8 mouse cellular contexts compared by ENCODE assay signal in genomic region chr1:78488427-78488751, GRCm38 (mm10). TPM values are rescaled to one million over a fixed set of nuclear protein-coding genes. Genes with fewer than 3 reads are reported as not detected.
DNase-seq lines count a peak whose midpoint lies in the region; ATAC-seq and TF ChIP-seq lines count a peak whose summit lies in the region.

No protein-coding gene starts in this region.

- TF ChIP-seq CTCF in ES-Bruce4 (IDR thresholded peaks at IDR 0.05; ENCODE audit: low read depth, low read length): no peak
- no peak for TF ChIP-seq CTCF in heart, postnatal 0 days (IDR thresholded peaks at IDR 0.05; ENCODE audit: low read depth)

- no peak for DNase-seq in heart, embryonic 10.5 days (ENCODE audit: low spot score)
- no peak for DNase-seq in heart, adult 9 months (ENCODE audit: low spot score in 2 of 2)
- DNase-seq in heart, postnatal 0 days (ENCODE audit: low spot score): no peak
- no peak for DNase-seq in urinary bladder, postnatal 25 days (ENCODE audit: low spot score)
- no peak for DNase-seq in yolk sac, embryonic 10.5 days (ENCODE audit: low spot score)
- DNase-seq in frontal cortex, postnatal 14 days (ENCODE audit: low spot score in 2 of 2): no peak

- no peaks in the 10 kb centered on the region for H3K9me3 ChIP-seq in heart, embryonic 10.5 days
- no peaks in the 10 kb centered on the region for H3K9me3 ChIP-seq in ES-Bruce4 (replicated peaks; ENCODE audit: control insufficient read depth, insufficient read depth, low read length, poor library complexity, severe bottlenecking)
- H3K9me3 ChIP-seq in heart, postnatal 0 days (replicated peaks; ENCODE audit: control insufficient read depth, low read length): no peaks in the 10 kb centered on the region

- H3K4me2 ChIP-seq in heart, postnatal 0 days (ENCODE audit: low read depth, low read length): peak overlapping the region; percentile 80

- H3K36me3 ChIP-seq in heart, embryonic 10.5 days: no peaks in the 10 kb centered on the region
- H3K36me3 ChIP-seq in ES-Bruce4 (ENCODE audit: control insufficient read depth, insufficient read depth, low read length, poor library complexity, severe bottlenecking): peaks cover 18% of the 10 kb centered on the region
- no peaks in the 10 kb centered on the region for H3K36me3 ChIP-seq in heart, postnatal 0 days (replicated peaks; ENCODE audit: control insufficient read depth, insufficient read depth, low read length)

- no peak for TF ChIP-seq POLR2A in ES-Bruce4 (IDR thresholded peaks at IDR 0.05; ENCODE audit: insufficient read depth, low read length)

- peak overlapping the region; percentile 98 for H3K4me3 ChIP-seq in heart, embryonic 10.5 days
- H3K4me3 ChIP-seq in ES-Bruce4 (ENCODE audit: low read depth, low read length): peak overlapping the region; percentile 98
- H3K4me3 ChIP-seq in heart, postnatal 0 days (ENCODE audit: low read depth, low read length): peak overlapping the region; percentile 71

- WGBS in heart, embryonic 10.5 days: under 1% methylated on average over 28 of the region's 28 CpGs
- under 1% methylated on average over 28 of the region's 28 CpGs for WGBS in heart, postnatal 0 days

- no peak for TF ChIP-seq EP300 in ES-Bruce4 (IDR thresholded peaks at IDR 0.05; ENCODE audit: insufficient read depth, low read depth, low read length)
- TF ChIP-seq EP300 in heart, postnatal 0 days (IDR thresholded peaks at IDR 0.05; ENCODE audit: low read depth): no peak

- peaks cover 15% of the 10 kb centered on the region; the same call in 1 of the 2 replicates for H3K4me1 ChIP-seq in heart, embryonic 10.5 days
- H3K4me1 ChIP-seq in ES-Bruce4 (ENCODE audit: control insufficient read depth, insufficient read depth, low read length): peaks cover 5% of the 10 kb centered on the region
- H3K4me1 ChIP-seq in heart, postnatal 0 days (ENCODE audit: control insufficient read depth, insufficient read depth): peaks cover 19% of the 10 kb centered on the region

- peak overlapping the region; percentile 95 for H3K27ac ChIP-seq in heart, embryonic 10.5 days
- H3K27ac ChIP-seq in ES-Bruce4 (ENCODE audit: insufficient read depth, low read length): no peak overlapping the region
- peak overlapping the region; percentile 75 for H3K27ac ChIP-seq in heart, postnatal 0 days (ENCODE audit: low read depth)

- ATAC-seq in heart, postnatal 0 days (ENCODE audit: insufficient read depth, low read depth): peak; percentile 62
- ATAC-seq in megakaryocyte, adult 5-6 weeks (ENCODE audit: poor library complexity, severe bottlenecking): peak; percentile 57

- peak overlapping the region; percentile 76 for H3K9ac ChIP-seq in ES-Bruce4 (ENCODE audit: low read depth, poor library complexity, severe bottlenecking)
- H3K9ac ChIP-seq in heart, postnatal 0 days (replicated peaks; ENCODE audit: low read depth, low read length): peak overlapping the region; percentile 77

- no peaks in the 10 kb centered on the region for H3K27me3 ChIP-seq in heart, embryonic 10.5 days (ENCODE audit: insufficient read depth, poor library complexity, severe bottlenecking)
- no peaks in the 10 kb centered on the region for H3K27me3 ChIP-seq in ES-Bruce4 (ENCODE audit: control insufficient read depth, insufficient read depth, low read length, poor library complexity, severe bottlenecking)
- H3K27me3 ChIP-seq in heart, postnatal 0 days (ENCODE audit: control insufficient read depth, insufficient read depth, low read length): no peaks in the 10 kb centered on the region

RNA-seq across cellular contexts. Expression of gene Farsb, which starts 0.3 kb away (rescaled TPM):
- polyA plus RNA-seq in heart, embryonic 10.5 days (2016; fragmentation: Nextera tagmentation; extraction: Ambion mirVana): 122 and 133 TPM in 2 replicates
- polyA plus RNA-seq in ES-Bruce4 (2011; ENCODE audit: insufficient read depth, insufficient read length, low read depth, missing spikeins): 171 and 179 TPM in 2 replicates
- 40.0 and 55.8 TPM in 2 replicates for total RNA-seq in heart, postnatal 0 days (2014; rRNA removed; ENCODE audit: low replicate concordance)
- polyA plus RNA-seq in heart, postnatal 0 days (2015; fragmentation: Nextera tagmentation; extraction: Ambion mirVana): 75.1 and 76.4 TPM in 2 replicates
- total RNA-seq in megakaryocyte, adult 5-6 weeks (2015): 46.4 and 53.8 TPM in 2 replicates
- total RNA-seq in megakaryocyte, adult 5-6 weeks (2017): 27.6 and 29.6 TPM in 2 replicates

RNA-seq across cellular contexts. Expression of gene Mogat1, which starts 22.4 kb away (rescaled TPM):
- polyA plus RNA-seq in heart, embryonic 10.5 days (2016; fragmentation: Nextera tagmentation; extraction: Ambion mirVana): 0.22 TPM in 1 of 2 replicates, not detected in the other
- polyA plus RNA-seq in ES-Bruce4 (2011; ENCODE audit: insufficient read depth, insufficient read length, low read depth, missing spikeins): 1.2 TPM in 1 of 2 replicates, not detected in the other
- total RNA-seq in heart, postnatal 0 days (2014; rRNA removed; ENCODE audit: low replicate concordance): 0.70 TPM in 1 of 2 replicates, not detected in the other
- polyA plus RNA-seq in heart, postnatal 0 days (2015; fragmentation: Nextera tagmentation; extraction: Ambion mirVana): 0.75 TPM in 1 of 2 replicates, not detected in the other
- total RNA-seq in megakaryocyte, adult 5-6 weeks (2015): not detected in 2 replicates
- 0.69 TPM in 1 of 2 replicates, not detected in the other for total RNA-seq in megakaryocyte, adult 5-6 weeks (2017)

RNA-seq across cellular contexts. Expression of gene BC035947, which starts 23.6 kb away (rescaled TPM):
- polyA plus RNA-seq in heart, embryonic 10.5 days (2016; fragmentation: Nextera tagmentation; extraction: Ambion mirVana): 0.05 and 0.15 TPM in 2 replicates
- 0.52 TPM in 2 replicates for polyA plus RNA-seq in ES-Bruce4 (2011; ENCODE audit: insufficient read depth, insufficient read length, low read depth, missing spikeins)
- total RNA-seq in heart, postnatal 0 days (2014; rRNA removed; ENCODE audit: low replicate concordance): not detected in 2 replicates
- polyA plus RNA-seq in heart, postnatal 0 days (2015; fragmentation: Nextera tagmentation; extraction: Ambion mirVana): not detected in 2 replicates
- total RNA-seq in megakaryocyte, adult 5-6 weeks (2015): not detected in 2 replicates
- not detected in 2 replicates for total RNA-seq in megakaryocyte, adult 5-6 weeks (2017)
